In the genomic region with DNA sequence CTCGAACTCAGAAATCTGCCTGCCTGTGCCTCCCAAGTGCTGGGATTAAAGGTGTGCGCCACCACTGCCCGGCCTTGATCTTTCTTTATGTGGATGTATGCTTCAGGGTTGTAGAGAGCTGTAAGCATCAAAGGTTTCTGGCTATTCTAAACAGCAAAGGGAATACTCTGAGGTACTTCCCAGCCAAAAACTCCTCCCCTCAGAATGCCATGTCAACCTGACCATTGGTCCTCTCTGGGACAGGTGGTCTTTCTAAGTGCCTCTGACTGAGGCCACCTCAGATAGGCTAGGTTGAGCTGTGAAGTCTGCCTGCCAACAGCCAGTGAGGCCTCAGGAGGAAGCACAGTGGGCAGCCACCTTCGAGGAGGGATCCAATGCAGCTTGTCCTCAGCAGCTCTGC, we compare ENCODE assay signal across 8 mouse cellular contexts. TPM values are rescaled to one million over a fixed set of nuclear protein-coding genes. Genes with fewer than 3 reads are reported as not detected.
A peak's percentile ranks its signal among the peaks of the same experiment; 100 is the strongest.
DNase-seq lines count a peak whose midpoint lies in the region; ATAC-seq and TF ChIP-seq lines count a peak whose summit lies in the region.

No protein-coding gene starts in this region.

- peak overlapping the region; percentile 86 for H3K9ac ChIP-seq in liver, embryonic 13.5 days

- DNase-seq in heart, adult 11 months = peak; percentile 92
- DNase-seq in heart, postnatal 14 days = no peak
- DNase-seq in thymus, adult 2 months = no peak
- DNase-seq in thymus, adult 18-20 months = no peak
- DNase-seq in liver, embryonic 13.5 days = no peak
- DNase-seq in natural killer cell, adult 2 months (ENCODE audit: low spot score in 2 of 2) = no peak
- no peak for DNase-seq in yolk sac, embryonic 10.5 days (ENCODE audit: low spot score)

- TF ChIP-seq CTCF in thymus, adult 2 months (IDR thresholded peaks at IDR 0.05; ENCODE audit: borderline replicate concordance, control insufficient read depth, extremely low read depth, insufficient read depth, low read length, poor library complexity) = no peak

- 9% methylated on average over 4 of the region's 4 CpGs for WGBS in thymus, adult 2 months
- WGBS in liver, embryonic 13.5 days (ENCODE audit: insufficient replicate concordance) = 37% methylated on average over 4 of the region's 4 CpGs

- intact Hi-C loops in heart, postnatal 14 days (cut with DNase I) = loop anchor here (2.0 kb wide), 1 partner anchor 16 kb away; a partner anchor contains a TSS

- no peak for TF ChIP-seq POLR2A in thymus, adult 2 months (IDR thresholded peaks at IDR 0.05; ENCODE audit: control insufficient read depth, extremely low read depth, insufficient read depth, low read length, poor library complexity)

- H3K4me1 ChIP-seq in thymus, adult 2 months (replicated peaks; ENCODE audit: control insufficient read depth, insufficient read depth, low read length) = peaks cover 16% of the 10 kb centered on the region
- peaks cover 64% of the 10 kb centered on the region for H3K4me1 ChIP-seq in liver, embryonic 13.5 days (replicated peaks)

- peak; percentile 44 for ATAC-seq in liver, embryonic 13.5 days (ENCODE audit: low read depth)
- no peak for ATAC-seq in cerebellum, adult (ENCODE audit: insufficient number of reproducible peaks, low FRiP score, low TSS enrichment)

- peak overlapping the region; percentile 79 for H3K4me2 ChIP-seq in liver, embryonic 13.5 days

- peak overlapping the region; percentile 96 for H3K4me3 ChIP-seq in thymus, adult 2 months (ENCODE audit: control insufficient read depth, insufficient read depth, low read length)
- peak overlapping the region; percentile 83 for H3K4me3 ChIP-seq in liver, embryonic 13.5 days (replicated peaks)

- no peaks in the 10 kb centered on the region for H3K9me3 ChIP-seq in liver, embryonic 13.5 days (replicated peaks)

- peaks cover 13% of the 10 kb centered on the region for H3K36me3 ChIP-seq in thymus, adult 2 months (ENCODE audit: control insufficient read depth, insufficient read depth, low read length)
- peaks cover 24% of the 10 kb centered on the region for H3K36me3 ChIP-seq in liver, embryonic 13.5 days

- peak overlapping the region; percentile 90 for H3K27ac ChIP-seq in thymus, adult 2 months (ENCODE audit: control insufficient read depth, insufficient read depth, low read length)
- H3K27ac ChIP-seq in liver, embryonic 13.5 days = peak overlapping the region; percentile 96

- no peaks in the 10 kb centered on the region for H3K27me3 ChIP-seq in thymus, adult 2 months (ENCODE audit: control insufficient read depth, insufficient read depth, low read length)
- H3K27me3 ChIP-seq in liver, embryonic 13.5 days = no peaks in the 10 kb centered on the region

RNA-seq across cellular contexts. Expression of a gene that starts 0.7 kb away (rescaled TPM):
- 10 to 100 TPM; 12.2 TPM for total RNA-seq in heart, postnatal 14 days (2021)
- 63.6 and 83.6 TPM in 2 replicates for polyA plus RNA-seq in thymus, adult 2 months (2012; rRNA removed)
- 31.4 and 33.0 TPM in 2 replicates for polyA plus RNA-seq in liver, embryonic 13.5 days (2015; fragmentation: Nextera tagmentation; extraction: Ambion mirVana)

RNA-seq across cellular contexts. Expression of a gene that starts 6.8 kb away (rescaled TPM):
- total RNA-seq in heart, postnatal 14 days (2021) = 10 to 100 TPM; 49.7 to 52.9 TPM
- 666 and 730 TPM in 2 replicates for polyA plus RNA-seq in thymus, adult 2 months (2012; rRNA removed)
- polyA plus RNA-seq in liver, embryonic 13.5 days (2015; fragmentation: Nextera tagmentation; extraction: Ambion mirVana) = 344 and 360 TPM in 2 replicates

RNA-seq across cellular contexts. Expression of a gene that starts 15.9 kb away (rescaled TPM):
- 1 to 10 TPM; 5.9 to 6.7 TPM for total RNA-seq in heart, postnatal 14 days (2021)
- 3.5 and 4.3 TPM in 2 replicates for polyA plus RNA-seq in thymus, adult 2 months (2012; rRNA removed)
- 3.1 and 3.4 TPM in 2 replicates for polyA plus RNA-seq in liver, embryonic 13.5 days (2015; fragmentation: Nextera tagmentation; extraction: Ambion mirVana)

RNA-seq across cellular contexts. Expression of a gene that starts 17.1 kb away (rescaled TPM):
- 10 to 100 TPM; 31.8 to 33.0 TPM for total RNA-seq in heart, postnatal 14 days (2021)
- 67.9 and 73.6 TPM in 2 replicates for polyA plus RNA-seq in thymus, adult 2 months (2012; rRNA removed)
- 8.8 and 8.9 TPM in 2 replicates for polyA plus RNA-seq in liver, embryonic 13.5 days (2015; fragmentation: Nextera tagmentation; extraction: Ambion mirVana)

RNA-seq across cellular contexts. Expression of a gene that starts 23.8 kb away (rescaled TPM):
- 10 to 100 TPM; 60.2 to 61.2 TPM for total RNA-seq in heart, postnatal 14 days (2021)
- polyA plus RNA-seq in thymus, adult 2 months (2012; rRNA removed) = 1.3 and 3.1 TPM in 2 replicates
- polyA plus RNA-seq in liver, embryonic 13.5 days (2015; fragmentation: Nextera tagmentation; extraction: Ambion mirVana) = 0.66 and 1.2 TPM in 2 replicates
